Comparison of ENCODE assay signal across 8 mouse cellular contexts in genomic region chr9:20976216-20976960, GRCm38 (mm10). TPM values are rescaled to one million over a fixed set of nuclear protein-coding genes. Genes with fewer than 3 reads are reported as not detected.
DNase-seq lines count a peak whose midpoint lies in the region; ATAC-seq and TF ChIP-seq lines count a peak whose summit lies in the region.

Gene S1pr2 (minus strand): TSS chr9:20976781.

- no peaks in the 10 kb centered on the region for H3K9me3 ChIP-seq in hindbrain, embryonic 14.5 days (ENCODE audit: control insufficient read depth, low read length)

- H3K9ac ChIP-seq in hindbrain, embryonic 14.5 days: peak within 1 kb of the TSS; percentile 71

- H3K4me2 ChIP-seq in hindbrain, embryonic 14.5 days (replicated peaks): peak within 1 kb of the TSS; percentile 92

- no peak for DNase-seq in Patski (ENCODE audit: low read depth, low spot score)
- peak; percentile 8 to 19 for DNase-seq in cerebellum, postnatal 36 days
- DNase-seq in frontal cortex, postnatal 36 days (ENCODE audit: low spot score in 2 of 2): peak; percentile 40 to 51
- peak; percentile 71 for DNase-seq in hindbrain, embryonic 14.5 days (ENCODE audit: low spot score)
- peak; percentile 40 to 46 for DNase-seq in left cerebral cortex, adult 8-10 months (ENCODE audit: low spot score in 2 of 2)
- peak; percentile 40 to 50 for DNase-seq in right cerebral cortex, adult 2 months (ENCODE audit: low spot score in 2 of 2)
- peak; percentile 36 for DNase-seq in urinary bladder, postnatal 10 days (ENCODE audit: low spot score)

- H3K36me3 ChIP-seq in hindbrain, embryonic 14.5 days (replicated peaks; ENCODE audit: control insufficient read depth, insufficient read depth): no peaks in the 10 kb centered on the region

- no peaks in the 10 kb centered on the region for H3K27me3 ChIP-seq in Patski
- no peaks in the 10 kb centered on the region for H3K27me3 ChIP-seq in hindbrain, embryonic 14.5 days (ENCODE audit: control insufficient read depth, insufficient read depth, low read length)

- in situ Hi-C loops in Patski (cut with MboI; ENCODE audit: low pct_unique_long_range_greater_than_20kb): no loop called here

- CTCF ChIA-PET in Patski (lab: Charles Lee): interaction anchor here (1.2 to 2.2 kb wide), 2 partner anchors 21 to 33 kb away, joined by 3 to 8 read pairs; no protein-coding TSS in a partner anchor

- peak within 1 kb of the TSS; percentile 62 for H3K4me3 ChIP-seq in hindbrain, embryonic 14.5 days (replicated peaks; ENCODE audit: low read length)

- peak; percentile 57 for ATAC-seq in Patski
- ATAC-seq in hindbrain, embryonic 14.5 days (ENCODE audit: low FRiP score): peak; percentile 62
- peak; percentile 52 for ATAC-seq in megakaryocyte, adult 5-6 weeks (ENCODE audit: poor library complexity, severe bottlenecking)

- TF ChIP-seq CTCF in Patski (IDR thresholded peaks at IDR 0.05): no peak

- H3K4me1 ChIP-seq in hindbrain, embryonic 14.5 days (replicated peaks; ENCODE audit: control insufficient read depth, insufficient read depth, low read length): peaks cover 22% of the 10 kb centered on the region; the same call in 1 of the 2 replicates

- WGBS in hindbrain, embryonic 14.5 days: under 1% methylated on average over 38 of the region's 47 CpGs

- POLR2A ChIA-PET in Patski (lab: Charles Lee): interaction anchor here (0.7 to 1.2 kb wide), 3 partner anchors 12 to 84 kb away, joined by 3 to 4 read pairs (median 3); no protein-coding TSS in a partner anchor

- peak within 1 kb of the TSS; percentile 56; the same call in 1 of the 2 replicates for H3K27ac ChIP-seq in hindbrain, embryonic 14.5 days

RNA-seq across cellular contexts. Expression of gene S1pr2, which starts in this region (rescaled TPM):
- 10.9 TPM for polyA plus RNA-seq in Patski (2021)
- polyA plus RNA-seq in hindbrain, embryonic 14.5 days (2014; fragmentation: Nextera tagmentation; extraction: Ambion mirVana): 8.6 and 8.8 TPM in 2 replicates
- 1 to 10 TPM; 2.0 to 3.4 (median 2.7) TPM for total RNA-seq in left cerebral cortex, adult 8-10 months (2022)
- total RNA-seq in megakaryocyte, adult 5-6 weeks (2015): 7.5 and 8.9 TPM in 2 replicates
- 2.8 and 3.0 TPM in 2 replicates for total RNA-seq in megakaryocyte, adult 5-6 weeks (2017)
